ENCODE assay signal across 18 mouse cellular contexts in the genomic region with DNA sequence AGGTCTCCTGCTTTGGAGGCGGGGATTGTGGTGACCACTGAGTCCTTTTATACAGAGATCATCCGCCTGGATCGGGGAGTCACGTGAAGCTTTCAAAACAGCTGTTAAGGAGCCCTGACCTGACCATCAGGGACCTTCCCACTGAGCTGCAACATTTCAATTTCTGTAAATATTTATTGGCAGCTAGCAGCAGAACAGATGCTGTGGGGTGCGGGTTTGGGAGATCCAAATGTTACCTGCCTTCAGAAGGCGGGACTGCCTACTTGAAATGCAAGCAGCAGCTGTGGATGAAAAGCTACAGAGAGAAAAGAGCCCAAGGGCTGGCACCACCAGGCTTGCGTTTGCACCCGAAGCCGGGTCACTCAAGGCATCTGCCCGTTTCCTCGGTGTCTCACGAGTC. TPM values are rescaled to one million over a fixed set of nuclear protein-coding genes. Genes with fewer than 3 reads are reported as not detected.
DNase-seq lines count a peak whose midpoint lies in the region; ATAC-seq lines count a peak whose summit lies in the region.
"Had no signal": no experiment of that assay in that cellular context is flagged by ENCODE, and none has a peak within 500 bp of the region (broad histone marks: within the 10 kb centered on the region; RNA-seq: fewer than 3 reads in every experiment).

No protein-coding gene starts in this region.

- H3K27me3 ChIP-seq in forebrain, embryonic 14.5 days (replicated peaks; ENCODE audit: control insufficient read depth, insufficient read depth, low read length) = no peaks in the 10 kb centered on the region
- H3K27me3 ChIP-seq in forebrain, embryonic 13.5 days = no peaks in the 10 kb centered on the region
- H3K27me3 ChIP-seq in midbrain, embryonic 16.5 days (ENCODE audit: control insufficient read depth, insufficient read depth, low read depth, low read length) = no peaks in the 10 kb centered on the region

- no peaks in the 10 kb centered on the region for H3K4me1 ChIP-seq in forebrain, embryonic 14.5 days (ENCODE audit: control insufficient read depth, insufficient read depth, low read length)
- H3K4me1 ChIP-seq in forebrain, embryonic 13.5 days = peaks cover 9% of the 10 kb centered on the region; the same call in 1 of the 2 replicates
- peaks cover 6% of the 10 kb centered on the region; the same call in 1 of the 2 replicates for H3K4me1 ChIP-seq in midbrain, embryonic 16.5 days (ENCODE audit: control insufficient read depth, insufficient read depth, low read length)

- H3K9me3 ChIP-seq in forebrain, embryonic 14.5 days (replicated peaks; ENCODE audit: control insufficient read depth, low read length) = no peaks in the 10 kb centered on the region
- H3K9me3 ChIP-seq in forebrain, embryonic 13.5 days (replicated peaks) = no peaks in the 10 kb centered on the region
- no peaks in the 10 kb centered on the region for H3K9me3 ChIP-seq in midbrain, embryonic 16.5 days (replicated peaks; ENCODE audit: control insufficient read depth, low read length, poor library complexity, severe bottlenecking)

- peak; percentile 37; the same call in 1 of the 2 replicates for ATAC-seq in forebrain, embryonic 14.5 days
- no peak for ATAC-seq in forebrain, embryonic 13.5 days
- no peak for ATAC-seq in midbrain, embryonic 16.5 days
- ATAC-seq: CD4-positive, CD25-positive, alpha-beta regulatory T cell, adult 4 months; inflammation-experienced regulatory T-cells, adult 6 months had no signal

- DNase-seq in forebrain, embryonic 14.5 days (ENCODE audit: low spot score) = peak; percentile 24
- DNase-seq in kidney, adult 9 months = peak; percentile 19
- no peak for DNase-seq in kidney, adult 18-20 months
- peak; percentile 11 to 17 for DNase-seq in right cerebral cortex, adult 2 months (ENCODE audit: low spot score in 2 of 2)
- DNase-seq in right cerebral cortex, postnatal 4 days = no peak
- DNase-seq in urinary bladder, postnatal 36 days (ENCODE audit: low spot score in 2 of 2) = no peak
- DNase-seq: cerebellum, adult 9-11 months; heart, postnatal 4 days; lung, adult 18-20 months; thymus, adult 18-20 months had no signal

- H3K9ac ChIP-seq in forebrain, embryonic 14.5 days (ENCODE audit: low read length) = no peak overlapping the region
- no peak overlapping the region for H3K9ac ChIP-seq in forebrain, embryonic 13.5 days
- peak overlapping the region; percentile 16; the same call in 1 of the 2 replicates for H3K9ac ChIP-seq in midbrain, embryonic 16.5 days (ENCODE audit: low read depth, low read length)

- H3K27ac ChIP-seq in forebrain, embryonic 14.5 days (ENCODE audit: low read depth, low read length) = no peak overlapping the region
- H3K27ac ChIP-seq in forebrain, embryonic 13.5 days = no peak overlapping the region
- no peak overlapping the region for H3K27ac ChIP-seq in midbrain, embryonic 16.5 days (ENCODE audit: low read length)

- H3K36me3 ChIP-seq in forebrain, embryonic 14.5 days (ENCODE audit: control insufficient read depth, insufficient read depth, low read length) = no peaks in the 10 kb centered on the region
- H3K36me3 ChIP-seq in forebrain, embryonic 13.5 days (ENCODE audit: poor library complexity, severe bottlenecking) = no peaks in the 10 kb centered on the region
- H3K36me3 ChIP-seq in midbrain, embryonic 16.5 days (ENCODE audit: control insufficient read depth, insufficient read depth, low read length) = no peaks in the 10 kb centered on the region
- H3K36me3 ChIP-seq: G1E had no signal

- 57% methylated on average over 12 of the region's 12 CpGs for WGBS in forebrain, embryonic 14.5 days
- WGBS in forebrain, embryonic 13.5 days = 57% methylated on average over 12 of the region's 12 CpGs
- WGBS in midbrain, embryonic 16.5 days = 38% methylated on average over 12 of the region's 12 CpGs

- no peak overlapping the region for H3K4me2 ChIP-seq in forebrain, embryonic 14.5 days (ENCODE audit: low read length)
- H3K4me2 ChIP-seq in forebrain, embryonic 13.5 days = no peak overlapping the region
- peak overlapping the region; percentile 19; the same call in 1 of the 2 replicates for H3K4me2 ChIP-seq in midbrain, embryonic 16.5 days (ENCODE audit: low read length)

- no peak overlapping the region for H3K4me3 ChIP-seq in forebrain, embryonic 14.5 days (ENCODE audit: low read depth, low read length)
- no peak overlapping the region for H3K4me3 ChIP-seq in forebrain, embryonic 13.5 days
- H3K4me3 ChIP-seq in midbrain, embryonic 16.5 days (ENCODE audit: low read depth, low read length) = no peak overlapping the region

RNA-seq across cellular contexts. Expression of a gene that starts 21.4 kb away (rescaled TPM):
- polyA plus RNA-seq in forebrain, embryonic 14.5 days (2014; fragmentation: Nextera tagmentation; extraction: Ambion mirVana) = not detected in 2 replicates
- not detected in 2 replicates for polyA plus RNA-seq in forebrain, embryonic 13.5 days (2015; fragmentation: Nextera tagmentation; extraction: Ambion mirVana)
- polyA plus RNA-seq in midbrain, embryonic 16.5 days (2015; fragmentation: Nextera tagmentation; extraction: Ambion mirVana) = not detected in 2 replicates
- polyA plus RNA-seq: CD4-positive, CD25-positive, alpha-beta regulatory T cell, adult 4 months; forebrain, embryonic 11.5 days; G1E; heart, embryonic 14.5 days; inflammation-experienced regulatory T-cells, adult 6 months; liver, adult 2 months had no signal

RNA-seq across cellular contexts. Expression of a gene that starts 36.1 kb away (rescaled TPM):
- 37.4 and 42.9 TPM in 2 replicates for polyA plus RNA-seq in forebrain, embryonic 14.5 days (2014; fragmentation: Nextera tagmentation; extraction: Ambion mirVana)
- polyA plus RNA-seq in forebrain, embryonic 13.5 days (2015; fragmentation: Nextera tagmentation; extraction: Ambion mirVana) = 22.1 and 25.5 TPM in 2 replicates
- polyA plus RNA-seq in midbrain, embryonic 16.5 days (2015; fragmentation: Nextera tagmentation; extraction: Ambion mirVana) = 86.7 and 89.4 TPM in 2 replicates
- polyA plus RNA-seq: G1E had no signal

Comparison
In these comparisons a context has a peak if more than half of its experiments do, and no peak if none do; other contexts are left out.
1. DNase-seq: peak in forebrain, embryonic 14.5 days (single experiment), kidney, adult 9 months (single experiment) and right cerebral cortex, adult 2 months (2 of 2); none in kidney, adult 18-20 months (single experiment), right cerebral cortex, postnatal 4 days (single experiment) and urinary bladder, postnatal 36 days (0 of 2).